Mouse (Mus musculus): ENCODE results near the gene Zfp513.

DNA sequence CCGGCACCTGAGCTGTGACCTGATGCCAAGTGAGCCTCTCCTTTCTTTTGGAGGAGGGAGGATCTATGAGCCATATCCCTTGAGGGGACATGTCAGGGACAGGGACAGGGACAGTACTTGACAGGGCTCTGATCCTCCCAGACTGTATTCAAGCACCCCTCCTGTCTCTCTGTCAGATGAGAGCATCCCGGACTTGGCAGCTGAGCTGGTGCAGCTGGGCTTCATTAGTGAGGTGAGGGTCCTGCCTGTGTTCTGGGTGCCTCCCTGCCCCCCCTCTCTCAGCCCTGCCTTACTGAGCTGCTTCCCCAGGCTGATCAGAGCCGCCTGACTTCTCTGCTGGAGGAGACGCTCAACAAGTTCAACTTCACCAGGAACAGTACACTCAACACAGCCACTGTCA, 48.6 kb upstream of the Zfp513 start:
- no peak for TF ChIP-seq CTCF (IDR thresholded peaks at IDR 0.05; ENCODE audit: low read depth, low read length)
- TF ChIP-seq POLR2A (IDR thresholded peaks at IDR 0.05; ENCODE audit: borderline replicate concordance, low read depth, low read length): no peak

Data from bone marrow macrophage, adult 2 months (primary cell).